Mouse (Mus musculus) liver, embryonic 16.5 days (tissue): ENCODE measurements around the gene Calhm2. TPM values are rescaled to one million over a fixed set of nuclear protein-coding genes. Genes with fewer than 3 reads are reported as not detected.
A peak's percentile ranks its signal among the peaks of the same experiment; 100 is the strongest.

Experiments
- ATAC-seq: fragments of 200-750 bp; cut with Nextera tagmentation; 2 replicates; pipeline ENCODE4 v1.8.0; 2017; ENCODE audit warnings: low read depth, mild to moderate bottlenecking, moderate number of reproducible peaks, moderate library complexity
- H3K27ac ChIP-seq: fragments of 300-500 bp; sonication (generic); 2 replicates; pipeline ENCODE4 v1.5.1; 2014; ENCODE audit warnings: mild to moderate bottlenecking, low read length
- H3K27me3 ChIP-seq: fragments of 300-500 bp; sonication (generic); 2 replicates; pipeline ENCODE4 v1.6.1; 2014; ENCODE audit warnings: low read depth, low read length, mixed read lengths; ENCODE audit not compliant: control insufficient read depth, insufficient read depth
- H3K36me3 ChIP-seq: fragments of 300-500 bp; sonication (generic); 2 replicates; pipeline ENCODE4 v1.6.1; 2014; ENCODE audit warnings: mild to moderate bottlenecking; ENCODE audit not compliant: control insufficient read depth, insufficient read depth
- H3K4me1 ChIP-seq: fragments of 300-500 bp; sonication (generic); 2 replicates; pipeline ENCODE4 v1.6.1; 2014; ENCODE audit warnings: low read depth, low read length, mixed read lengths; ENCODE audit not compliant: control insufficient read depth
- H3K4me2 ChIP-seq: fragments of 300-500 bp; sonication (generic); 2 replicates; pipeline ENCODE4 v1.6.1; 2014; ENCODE audit warnings: low read depth, low read length, mixed read lengths
- H3K4me3 ChIP-seq: fragments of 300-500 bp; sonication (generic); 2 replicates; pipeline ENCODE4 v1.5.1; 2014; ENCODE audit warnings: low read depth, mild to moderate bottlenecking, low read length
- H3K9ac ChIP-seq: fragments of 300-500 bp; sonication (generic); 2 replicates; pipeline ENCODE4 v1.6.1; 2014; ENCODE audit warnings: low read depth, low read length
- H3K9me3 ChIP-seq: fragments of 300-500 bp; sonication (generic); replicated peaks from 2 replicates; pipeline ENCODE4 v1.6.1; 2016; ENCODE audit warnings: low read length; ENCODE audit not compliant: control insufficient read depth
- WGBS: fragments of 180-500 bp; shearing (Covaris S2); extraction: QIAGEN DNeasy Blood & Tissue Kit; methylation state at CpG from one replicate; pipeline ENCODE4 v1.1.7; 2014; ENCODE audit not compliant: insufficient replicate concordance; 5-methylcytosine and 5-hydroxymethylcytosine counted together
- polyA plus RNA-seq: library from polyadenylated mRNA; unstranded; fragments of >200 nt; fragmentation: Nextera tagmentation; extraction: Ambion mirVana; gene quantifications from 2 replicates; pipeline ENCODE4 v1.2.1, GENCODE M21; 2015

Gene Calhm2
- polyA plus RNA-seq, 1 experiment from 2014 or later = 1.9 TPM

DNA sequence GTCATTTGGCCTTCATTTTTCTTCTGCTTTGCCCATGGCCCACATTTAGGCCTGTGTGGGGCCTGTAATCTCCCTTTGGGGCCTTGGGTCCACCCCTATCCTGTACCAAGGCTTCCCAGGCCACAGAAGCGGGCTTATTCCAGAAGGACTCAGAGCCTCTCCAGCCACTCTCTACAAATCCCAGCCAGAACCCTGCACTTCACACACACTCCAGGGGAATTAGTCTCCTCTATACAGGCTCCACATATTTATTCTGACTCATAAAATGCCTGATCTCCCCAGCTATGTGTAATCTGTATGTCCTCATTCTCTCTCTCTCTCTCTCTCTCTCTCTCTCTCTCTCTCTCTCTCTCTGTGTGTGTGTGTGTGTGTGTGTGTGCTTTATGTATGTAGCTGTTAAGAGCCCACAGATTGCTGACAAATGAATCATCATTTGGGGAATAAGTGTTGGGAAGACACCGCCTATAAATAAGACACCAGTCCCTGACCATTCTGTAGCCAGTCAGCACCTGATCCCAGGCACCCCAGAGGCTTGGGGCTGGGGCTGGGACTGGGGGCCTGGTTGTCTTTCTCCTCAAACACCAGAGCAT lies 38.9 kb upstream of the Calhm2 start:
- Histone ChIP-seq H3K4me1 (no peaks in the 10 kb centered on the region; the same call in 1 of the 2 replicates), H3K4me2 (no peak overlapping the region), H3K27me3 (peaks cover 40% of the 10 kb centered on the region), H3K9ac (no peak overlapping the region), H3K36me3 (no peaks in the 10 kb centered on the region), H3K9me3 (no peaks in the 10 kb centered on the region), H3K4me3 (no peak overlapping the region), H3K27ac (no peak overlapping the region)
- no peak for ATAC-seq
- 55% methylated on average over 2 of the region's 2 CpGs for WGBS

DNA sequence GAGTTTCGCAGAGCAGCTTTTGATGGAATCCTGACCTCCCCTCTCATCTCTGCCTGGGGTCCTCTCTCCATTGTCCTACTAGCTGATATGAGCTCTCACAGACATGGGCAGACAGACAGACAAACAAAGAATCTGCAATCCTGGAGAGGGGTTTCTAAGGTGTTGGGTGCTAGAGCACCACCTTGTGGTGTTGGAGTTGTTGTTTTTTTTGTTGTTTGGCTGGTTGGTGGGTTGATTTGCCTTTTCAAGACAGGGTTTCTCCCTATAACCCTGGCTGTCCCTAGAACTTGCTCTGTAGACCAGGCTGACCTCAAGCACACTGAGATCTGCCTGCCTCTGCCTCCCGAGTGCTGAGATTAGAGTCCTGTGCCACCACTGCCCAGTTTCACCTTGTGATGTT lies 37.4 kb upstream of the Calhm2 start:
- Histone ChIP-seq H3K4me3 (no peak overlapping the region), H3K9me3 (no peaks in the 10 kb centered on the region), H3K4me2 (no peak overlapping the region), H3K4me1 (no peaks in the 10 kb centered on the region; the same call in 1 of the 2 replicates), H3K27me3 (peaks cover 34% of the 10 kb centered on the region), H3K27ac (no peak overlapping the region), H3K9ac (no peak overlapping the region), H3K36me3 (no peaks in the 10 kb centered on the region)
- 42% methylated on average over 2 of the region's 2 CpGs for WGBS
- no peak for ATAC-seq

DNA sequence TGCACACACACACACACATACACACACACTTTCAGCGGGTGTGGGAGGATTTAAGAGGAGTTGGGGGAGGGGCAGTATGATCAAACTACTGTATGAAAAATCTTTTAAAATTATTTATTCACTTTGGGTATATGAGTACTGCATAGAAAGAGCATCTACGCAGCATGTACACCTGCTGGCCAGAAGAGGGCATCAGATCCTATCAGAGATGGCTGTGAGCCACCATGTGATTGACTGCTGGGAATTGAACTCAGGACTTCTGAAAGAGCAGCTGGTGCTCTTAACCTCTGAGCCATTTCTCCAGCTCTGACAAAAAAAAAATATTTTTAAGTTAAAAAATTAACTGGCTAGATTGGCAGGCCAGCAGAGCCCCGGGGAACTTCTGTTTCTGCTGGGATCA lies 36.4 kb upstream of the Calhm2 start:
- no peak for ATAC-seq
- H3K4me1 ChIP-seq = no peaks in the 10 kb centered on the region; the same call in 1 of the 2 replicates
- H3K9ac ChIP-seq = no peak overlapping the region
- H3K4me2 ChIP-seq = no peak overlapping the region
- H3K27me3 ChIP-seq = peaks cover 24% of the 10 kb centered on the region
- H3K4me3 ChIP-seq = no peak overlapping the region
- H3K9me3 ChIP-seq = no peaks in the 10 kb centered on the region
- WGBS = 40% methylated on average over 3 of the region's 3 CpGs
- no peak overlapping the region for H3K27ac ChIP-seq
- H3K36me3 ChIP-seq = no peaks in the 10 kb centered on the region

DNA sequence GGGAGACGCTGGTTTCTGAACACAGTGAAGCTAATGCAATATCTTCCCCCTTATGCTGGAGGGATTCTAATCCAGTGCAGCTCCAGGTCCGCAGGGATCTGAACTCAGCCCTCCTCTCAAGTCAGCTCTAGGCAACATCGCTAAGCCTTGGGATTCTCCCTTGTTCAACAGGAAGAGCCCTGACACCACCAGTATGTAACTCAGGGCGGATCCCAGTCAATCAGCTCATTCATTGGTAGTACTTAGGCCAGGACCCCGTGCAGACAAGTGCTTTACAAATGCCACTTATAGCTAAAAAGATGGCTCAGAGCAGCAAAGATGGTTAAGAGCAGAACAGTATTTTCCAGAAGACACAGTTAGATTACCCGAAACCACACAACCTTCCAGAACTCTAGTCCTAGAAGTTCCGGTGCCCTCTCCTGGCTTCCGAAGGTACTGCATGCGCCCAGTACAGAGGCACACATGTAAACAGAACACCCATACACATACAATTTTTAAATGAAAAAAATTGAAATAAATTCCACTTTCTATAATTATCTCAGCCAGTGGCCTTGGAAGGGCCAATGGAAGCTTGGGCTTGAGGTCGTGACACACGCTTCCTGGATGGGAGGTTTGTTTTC lies 30.8 kb upstream of the Calhm2 start:
- H3K4me2 ChIP-seq = peak overlapping the region; percentile 29
- 17% methylated on average over 11 of the region's 11 CpGs for WGBS
- H3K4me3 ChIP-seq = peak overlapping the region; percentile 22
- no peak overlapping the region for H3K9ac ChIP-seq
- H3K36me3 ChIP-seq = no peaks in the 10 kb centered on the region
- no peaks in the 10 kb centered on the region for H3K4me1 ChIP-seq
- no peaks in the 10 kb centered on the region for H3K9me3 ChIP-seq
- H3K27me3 ChIP-seq = no peaks in the 10 kb centered on the region
- H3K27ac ChIP-seq = no peak overlapping the region
- peak; percentile 21; the same call in 1 of the 2 replicates for ATAC-seq

DNA sequence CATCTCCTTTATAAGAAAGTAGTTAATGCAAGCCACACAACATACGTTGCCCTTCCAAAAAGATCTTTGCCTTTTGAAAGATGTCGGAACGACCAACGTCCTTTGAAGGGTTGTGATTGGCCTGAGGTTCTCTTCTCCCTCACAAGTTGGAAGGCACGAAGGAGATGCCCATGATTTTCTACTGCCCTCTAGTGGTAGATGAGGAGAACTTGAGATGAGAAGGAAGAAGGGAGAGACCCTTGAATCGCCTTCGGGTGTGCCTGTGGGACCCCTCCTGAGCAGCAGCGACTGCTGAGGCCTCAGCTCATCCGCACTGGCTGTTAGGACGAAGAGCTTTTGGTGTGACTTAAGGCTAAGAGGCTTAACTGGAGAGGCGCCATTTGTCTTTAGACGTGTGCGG lies 30.1 kb upstream of the Calhm2 start:
- no peak for ATAC-seq
- WGBS = 7% methylated on average over 13 of the region's 13 CpGs

DNA sequence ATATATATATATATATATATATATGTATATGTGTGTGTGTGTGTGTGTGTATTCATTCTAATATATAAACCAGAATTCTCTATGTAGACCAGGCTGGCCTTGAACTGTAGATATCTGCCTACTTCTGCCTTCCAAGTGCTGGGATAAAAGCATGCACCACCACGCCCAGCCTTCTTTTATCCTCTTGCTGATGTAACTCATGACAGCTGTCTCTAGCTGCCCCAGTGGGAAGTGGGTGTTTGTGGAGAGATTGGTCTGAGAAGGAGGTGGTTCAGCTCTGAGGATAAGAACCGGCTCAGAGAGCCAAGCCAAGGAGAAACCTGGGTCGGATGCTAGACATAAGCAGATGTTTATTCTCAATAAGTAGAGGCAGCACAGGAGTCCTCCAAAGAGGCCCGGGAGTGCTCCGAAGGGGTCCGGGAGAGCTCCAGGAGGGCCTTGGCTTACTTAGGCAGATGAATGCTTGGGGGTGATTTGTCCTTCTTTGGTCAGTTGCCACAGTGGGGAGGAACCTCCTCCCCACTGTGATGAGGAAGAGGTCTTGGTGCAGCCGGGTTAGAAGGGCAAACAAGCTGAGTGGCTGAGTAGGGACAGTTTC lies 29.6 kb upstream of the Calhm2 start:
- Histone ChIP-seq H3K4me3 (no peak overlapping the region), H3K9ac (no peak overlapping the region), H3K27me3 (no peaks in the 10 kb centered on the region), H3K4me1 (no peaks in the 10 kb centered on the region), H3K4me2 (no peak overlapping the region), H3K36me3 (no peaks in the 10 kb centered on the region), H3K27ac (no peak overlapping the region), H3K9me3 (no peaks in the 10 kb centered on the region)
- ATAC-seq = no peak
- WGBS = 50% methylated on average over 7 of the region's 7 CpGs

More for the DNA sequence above, 30.1 kb upstream of the Calhm2 start:
- no peak overlapping the region for H3K27ac ChIP-seq
- H3K9me3 ChIP-seq = no peaks in the 10 kb centered on the region
- no peaks in the 10 kb centered on the region for H3K27me3 ChIP-seq
- no peaks in the 10 kb centered on the region for H3K4me1 ChIP-seq
- no peaks in the 10 kb centered on the region for H3K36me3 ChIP-seq
- H3K4me3 ChIP-seq = peak overlapping the region; percentile 22
- H3K4me2 ChIP-seq = peak overlapping the region; percentile 29
- no peak overlapping the region for H3K9ac ChIP-seq

DNA sequence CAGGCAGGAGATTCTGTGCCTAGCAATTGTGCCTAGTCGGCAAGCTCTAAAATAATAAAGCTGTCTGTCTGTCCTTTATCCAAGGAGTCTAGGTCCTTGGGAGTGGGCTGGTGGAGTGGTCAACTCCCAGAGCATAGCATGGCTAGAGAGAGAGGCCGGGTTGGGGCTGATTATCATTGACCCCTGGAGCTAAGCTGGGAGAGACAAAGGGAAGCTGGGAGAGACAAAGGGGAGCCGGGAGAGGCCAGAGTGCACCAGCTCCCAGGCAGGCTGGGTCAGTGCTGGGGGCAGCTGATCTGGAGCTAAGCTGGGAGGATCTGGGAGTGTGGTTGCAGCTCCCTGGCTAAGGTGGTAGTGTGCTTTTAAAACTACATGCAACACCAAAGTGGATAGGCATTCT lies 28.7 kb upstream of the Calhm2 start:
- Histone ChIP-seq H3K4me2 (no peak overlapping the region), H3K4me1 (no peaks in the 10 kb centered on the region), H3K9me3 (no peaks in the 10 kb centered on the region), H3K36me3 (no peaks in the 10 kb centered on the region), H3K27ac (no peak overlapping the region), H3K27me3 (no peaks in the 10 kb centered on the region), H3K9ac (no peak overlapping the region), H3K4me3 (no peak overlapping the region)
- ATAC-seq = no peak
- WGBS = 45% methylated on average over 3 of the region's 3 CpGs

DNA sequence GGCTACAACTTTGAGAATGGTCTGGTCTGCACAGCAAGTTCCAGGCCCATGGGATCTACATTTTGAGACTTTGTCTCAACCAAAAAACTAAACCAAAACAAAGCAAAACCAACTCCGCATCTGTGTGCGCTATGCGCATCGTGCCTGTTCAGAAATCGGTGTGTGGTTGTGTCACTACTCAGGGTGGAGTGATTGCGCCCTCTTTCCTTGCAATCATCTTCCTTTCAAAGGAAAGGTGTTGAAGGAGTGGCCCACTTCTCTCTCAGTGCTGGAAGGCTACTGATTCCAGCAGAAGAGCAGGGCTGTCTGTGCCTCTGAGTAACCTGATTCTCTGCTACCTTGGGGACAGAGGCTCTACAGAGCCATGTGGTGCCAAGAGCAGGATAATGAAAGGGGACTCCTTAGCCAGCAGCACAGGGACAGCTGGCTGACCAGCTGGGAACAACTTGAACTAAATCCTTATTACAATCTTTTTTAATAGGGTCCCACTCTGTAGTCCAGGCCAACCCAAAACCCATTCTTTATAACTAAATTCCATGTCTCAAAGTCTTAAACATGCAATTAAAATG lies 25.2 kb upstream of the Calhm2 start:
- no peaks in the 10 kb centered on the region for H3K9me3 ChIP-seq
- H3K27me3 ChIP-seq = no peaks in the 10 kb centered on the region
- no peak overlapping the region for H3K4me2 ChIP-seq
- 75% methylated on average over 6 of the region's 6 CpGs for WGBS
- H3K4me1 ChIP-seq = no peaks in the 10 kb centered on the region
- H3K9ac ChIP-seq = no peak overlapping the region
- no peaks in the 10 kb centered on the region for H3K36me3 ChIP-seq
- H3K4me3 ChIP-seq = no peak overlapping the region
- no peak for ATAC-seq
- H3K27ac ChIP-seq = no peak overlapping the region

DNA sequence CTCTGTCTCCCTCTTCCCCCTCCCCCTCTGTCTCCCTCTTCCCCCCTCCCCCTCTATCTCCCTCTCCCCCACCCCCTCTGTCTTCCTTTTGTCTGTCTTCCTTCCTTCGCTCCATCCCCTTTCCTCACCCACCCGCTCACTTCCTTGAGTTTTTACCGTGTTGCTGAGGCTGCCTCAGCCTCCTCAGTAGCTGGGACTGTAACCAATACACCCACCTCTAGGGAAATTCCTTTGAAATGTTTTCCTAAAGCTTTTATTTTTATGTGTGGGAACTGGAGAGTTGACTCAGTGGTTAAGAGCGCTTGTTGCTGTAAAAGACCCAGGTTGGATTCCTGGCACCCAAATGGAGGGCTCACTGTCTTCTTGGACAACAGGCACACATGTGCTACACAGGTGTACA lies 23.6 kb upstream of the Calhm2 start:
- Histone ChIP-seq H3K27ac (no peak overlapping the region), H3K27me3 (no peaks in the 10 kb centered on the region), H3K4me2 (no peak overlapping the region), H3K4me1 (no peaks in the 10 kb centered on the region), H3K9ac (no peak overlapping the region), H3K36me3 (no peaks in the 10 kb centered on the region), H3K9me3 (no peaks in the 10 kb centered on the region), H3K4me3 (no peak overlapping the region)
- 53% methylated on average over 4 of the region's 4 CpGs for WGBS
- ATAC-seq = no peak
